Mouse (Mus musculus): ENCODE measurements around the gene Egflam. TPM values are rescaled to one million over a fixed set of nuclear protein-coding genes. Genes with fewer than 3 reads are reported as not detected.

Egflam gene
- polyA plus RNA-seq, 1 experiment = 1.3 TPM

DNA sequence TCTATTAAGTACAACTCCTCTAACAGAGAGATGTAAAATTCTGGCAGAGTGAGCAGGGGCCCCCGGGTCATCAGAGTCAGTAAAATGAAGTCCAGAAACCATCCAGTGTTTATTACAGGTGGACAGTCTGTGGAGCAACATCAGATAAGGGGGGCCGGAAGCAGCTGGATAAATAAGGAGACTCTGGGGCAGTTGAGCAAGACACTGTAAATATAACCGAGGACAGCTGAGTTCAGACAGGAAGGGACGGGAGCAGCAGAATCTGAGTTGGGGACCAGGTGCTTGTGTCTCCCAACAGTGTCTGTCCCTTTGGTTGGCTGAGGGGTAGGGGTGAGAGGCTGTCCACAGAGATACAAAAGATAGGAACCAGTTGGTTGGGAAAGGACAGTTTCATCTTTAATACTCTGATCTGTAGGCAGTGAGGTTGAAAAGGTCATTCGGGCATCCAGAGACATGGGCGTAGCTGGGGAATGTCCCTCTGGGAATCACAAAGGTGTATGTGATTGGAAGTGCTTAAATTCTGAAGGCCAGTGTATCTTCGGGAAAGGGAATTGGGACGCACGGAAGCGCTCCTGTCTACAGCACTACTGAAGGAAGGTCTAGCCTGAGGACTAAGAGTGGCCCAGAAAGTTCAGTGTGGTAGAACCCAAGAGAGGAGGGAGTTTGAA is 230.8 kb downstream of the Egflam start:
- Histone ChIP-seq H3K27ac (ENCODE audit: insufficient read depth, low read length) (no peak overlapping the region), H3K4me3 (ENCODE audit: insufficient read depth, low read length) (no peak overlapping the region), H3K4me1 (ENCODE audit: control insufficient read depth, insufficient read depth, low read length) (no peaks in the 10 kb centered on the region)
- no peak for TF ChIP-seq CTCF (IDR thresholded peaks at IDR 0.05; ENCODE audit: borderline replicate concordance, insufficient read depth, low read length)
- no peak for TF ChIP-seq POLR2A (IDR thresholded peaks at IDR 0.05; ENCODE audit: low read depth, low read length)

DNA sequence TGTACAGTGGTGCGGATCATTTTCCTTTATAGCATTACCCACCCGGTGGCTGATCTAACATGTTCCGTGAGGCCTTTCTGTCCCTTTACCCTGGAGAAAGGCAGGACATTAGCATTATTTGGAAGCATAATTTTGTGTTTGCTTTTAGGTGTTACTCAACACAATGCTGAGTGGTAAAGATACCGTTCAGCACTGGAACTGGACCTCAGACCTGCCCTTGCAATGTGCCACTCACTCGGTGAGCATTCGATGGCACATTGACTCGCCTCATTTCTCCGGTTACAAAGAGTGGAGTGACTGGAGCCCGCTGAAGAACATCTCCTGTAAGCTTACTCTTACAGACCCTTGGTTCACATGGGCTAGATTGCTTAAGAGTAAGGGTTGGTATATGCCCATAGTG is 231.5 kb downstream of the Egflam start:
- H3K4me1 ChIP-seq (ENCODE audit: control insufficient read depth, insufficient read depth, low read length) = no peaks in the 10 kb centered on the region
- no peak overlapping the region for H3K4me3 ChIP-seq (ENCODE audit: insufficient read depth, low read length)
- no peak overlapping the region for H3K27ac ChIP-seq (ENCODE audit: insufficient read depth, low read length)
- TF ChIP-seq CTCF (IDR thresholded peaks at IDR 0.05; ENCODE audit: borderline replicate concordance, insufficient read depth, low read length) (no peak), POLR2A (IDR thresholded peaks at IDR 0.05; ENCODE audit: low read depth, low read length) (no peak)

DNA sequence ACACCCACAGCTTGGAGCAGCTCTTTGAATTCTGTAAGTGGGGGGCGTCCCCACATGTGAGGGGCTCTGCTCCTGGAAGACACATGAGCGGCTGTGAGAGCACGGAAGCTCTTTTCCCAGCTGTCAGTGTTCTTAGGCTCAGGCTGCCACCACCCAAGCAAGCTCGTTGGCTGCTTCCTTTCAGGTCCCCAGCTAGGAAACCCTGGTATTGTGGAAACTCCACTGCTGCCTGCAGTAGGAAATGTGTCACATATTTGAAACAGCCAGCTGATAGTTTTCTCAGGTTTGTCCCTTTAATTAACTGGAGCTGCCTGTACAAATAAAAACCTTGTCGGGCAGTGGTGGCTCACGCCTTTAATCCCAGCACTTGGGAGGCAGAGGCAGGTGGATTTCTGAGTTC is 234.3 kb downstream of the Egflam start:
- no peak overlapping the region for H3K27ac ChIP-seq (ENCODE audit: insufficient read depth, low read length)
- TF ChIP-seq POLR2A (IDR thresholded peaks at IDR 0.05; ENCODE audit: low read depth, low read length) (no peak), CTCF (IDR thresholded peaks at IDR 0.05; ENCODE audit: borderline replicate concordance, insufficient read depth, low read length) (no peak)
- no peaks in the 10 kb centered on the region for H3K4me1 ChIP-seq (ENCODE audit: control insufficient read depth, insufficient read depth, low read length)
- H3K4me3 ChIP-seq (ENCODE audit: insufficient read depth, low read length) = no peak overlapping the region

DNA sequence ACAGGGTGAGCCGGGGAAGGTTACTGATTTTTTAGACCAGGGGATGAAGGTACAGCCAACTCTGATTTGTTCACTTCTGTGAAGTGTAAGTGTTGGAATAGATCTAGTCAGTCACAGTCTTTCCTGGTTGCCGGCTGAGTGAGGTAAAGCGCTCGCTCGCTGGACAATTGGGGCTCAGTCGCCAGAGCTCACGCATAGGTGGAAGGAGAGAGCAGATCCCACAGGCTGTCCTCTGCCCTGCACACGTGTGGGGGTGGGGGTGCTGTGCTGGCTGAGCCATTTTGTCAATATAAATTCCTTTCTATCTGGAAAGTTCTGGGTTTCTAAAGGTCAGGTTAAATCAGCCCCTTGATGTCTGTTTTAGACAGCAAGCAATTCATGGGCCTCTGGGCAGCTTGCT is 237.9 kb downstream of the Egflam start:
- no peak overlapping the region for H3K4me3 ChIP-seq (ENCODE audit: insufficient read depth, low read length)
- H3K27ac ChIP-seq (ENCODE audit: insufficient read depth, low read length) = no peak overlapping the region
- TF ChIP-seq CTCF (IDR thresholded peaks at IDR 0.05; ENCODE audit: borderline replicate concordance, insufficient read depth, low read length) = no peak
- no peak for TF ChIP-seq POLR2A (IDR thresholded peaks at IDR 0.05; ENCODE audit: low read depth, low read length)
- H3K4me1 ChIP-seq (ENCODE audit: control insufficient read depth, insufficient read depth, low read length) = no peaks in the 10 kb centered on the region

DNA sequence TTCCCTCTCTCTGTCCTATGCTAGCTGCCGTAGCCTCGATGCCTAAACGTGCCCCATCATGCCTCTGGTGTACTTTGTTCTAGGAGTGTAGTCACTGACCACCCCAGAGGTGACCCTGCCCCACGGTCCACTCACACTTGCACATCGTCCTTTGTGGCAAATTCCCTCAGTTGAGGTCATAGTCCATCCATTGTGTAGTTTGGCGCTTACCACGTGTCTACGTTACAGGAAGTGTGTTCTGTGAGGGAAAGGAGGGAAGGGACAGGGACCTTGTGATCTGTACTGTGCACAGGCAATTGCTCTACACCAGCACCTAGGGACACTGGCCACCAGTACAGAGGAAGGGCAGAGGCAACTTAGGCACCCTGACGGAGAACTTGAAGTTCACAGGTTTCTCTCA is 238.3 kb downstream of the Egflam start:
- H3K27ac ChIP-seq (ENCODE audit: insufficient read depth, low read length) = no peak overlapping the region
- TF ChIP-seq POLR2A (IDR thresholded peaks at IDR 0.05; ENCODE audit: low read depth, low read length) (no peak), CTCF (IDR thresholded peaks at IDR 0.05; ENCODE audit: borderline replicate concordance, insufficient read depth, low read length) (no peak)
- no peaks in the 10 kb centered on the region for H3K4me1 ChIP-seq (ENCODE audit: control insufficient read depth, insufficient read depth, low read length)
- H3K4me3 ChIP-seq (ENCODE audit: insufficient read depth, low read length) = no peak overlapping the region

DNA sequence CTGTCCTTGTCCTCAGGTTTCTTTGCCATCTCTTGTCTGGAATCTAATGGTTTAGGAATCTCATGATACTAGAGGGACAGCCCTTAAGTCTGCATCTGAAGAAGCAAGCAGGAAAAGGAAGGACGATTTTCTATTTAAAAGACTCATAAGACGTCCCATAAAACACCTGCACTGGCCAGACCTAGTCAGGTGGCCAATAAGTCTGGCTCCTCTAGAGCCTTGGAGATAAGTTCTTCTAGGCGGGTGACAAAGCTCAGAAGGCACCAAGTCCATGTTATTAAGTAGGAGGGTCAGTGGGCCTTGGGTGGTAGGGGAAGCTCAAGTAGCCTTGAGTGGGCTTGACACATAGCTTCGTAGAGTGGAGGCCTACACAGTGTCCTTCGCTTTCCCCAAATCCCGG is 240.5 kb downstream of the Egflam start:
- Histone ChIP-seq H3K27ac (ENCODE audit: insufficient read depth, low read length) (no peak overlapping the region), H3K4me1 (ENCODE audit: control insufficient read depth, insufficient read depth, low read length) (no peaks in the 10 kb centered on the region), H3K4me3 (ENCODE audit: insufficient read depth, low read length) (no peak overlapping the region)
- no peak for TF ChIP-seq CTCF (IDR thresholded peaks at IDR 0.05; ENCODE audit: borderline replicate concordance, insufficient read depth, low read length)
- no peak for TF ChIP-seq POLR2A (IDR thresholded peaks at IDR 0.05; ENCODE audit: low read depth, low read length)

Data from embryonic fibroblast, embryonic 13.5 days (primary cell).